Mouse (Mus musculus) intestine, postnatal 0 days (tissue): Measurements from ENCODE around the gene Tssk6. TPM values are rescaled to one million over a fixed set of nuclear protein-coding genes. Genes with fewer than 3 reads are reported as not detected.

Experiments used
- ATAC-seq: fragments of 200-750 bp; cut with Nextera tagmentation; 2 replicates; pipeline ENCODE4 v1.8.0; 2017; ENCODE audit warnings: mild to moderate bottlenecking, moderate TSS enrichment, moderate library complexity
- H3K27ac ChIP-seq: fragments of 300-500 bp; sonication (generic); 2 replicates; pipeline ENCODE4 v1.5.1; 2014; ENCODE audit warnings: mild to moderate bottlenecking, low read depth, low read length, moderate library complexity
- H3K27me3 ChIP-seq: fragments of 300-500 bp; sonication (generic); replicated peaks from 2 replicates; pipeline ENCODE4 v1.6.1; 2014; ENCODE audit warnings: low read length, mixed read lengths; ENCODE audit not compliant: control insufficient read depth, insufficient read depth
- H3K36me3 ChIP-seq: fragments of 300-500 bp; sonication (generic); 2 replicates; pipeline ENCODE4 v1.6.1; 2014; ENCODE audit warnings: mild to moderate bottlenecking, moderate library complexity; ENCODE audit not compliant: control insufficient read depth, insufficient read depth
- H3K4me1 ChIP-seq: fragments of 300-500 bp; sonication (generic); replicated peaks from 2 replicates; pipeline ENCODE4 v1.6.1; 2014; ENCODE audit warnings: antibody characterized with exemption, low read length, mixed read lengths; ENCODE audit not compliant: control insufficient read depth, insufficient read depth
- H3K4me2 ChIP-seq: fragments of 300-500 bp; sonication (generic); replicated peaks from 2 replicates; pipeline ENCODE4 v1.6.1; 2014; ENCODE audit warnings: low read depth, mild to moderate bottlenecking, moderate library complexity
- H3K4me3 ChIP-seq: fragments of 300-500 bp; sonication (generic); 2 replicates; pipeline ENCODE4 v1.5.1; 2014; ENCODE audit warnings: low read depth, low read length
- H3K9ac ChIP-seq: fragments of 300-500 bp; sonication (generic); 2 replicates; pipeline ENCODE4 v1.6.1; 2014; ENCODE audit warnings: mild to moderate bottlenecking, low read depth, low read length
- H3K9me3 ChIP-seq: fragments of 300-500 bp; sonication (generic); 2 replicates; pipeline ENCODE4 v1.6.1; 2016; ENCODE audit warnings: mixed run types; ENCODE audit not compliant: control insufficient read depth
- CTCF ChIP-seq: sonication (generic); IDR thresholded peaks from 2 replicates; pipeline ENCODE4 v1.5.1; 2016; ENCODE audit warnings: low read depth, mild to moderate bottlenecking, control low read depth, antibody characterized with exemption, moderate library complexity
- WGBS: fragments of 180-500 bp; shearing (Covaris S2); extraction: QIAGEN DNeasy Blood & Tissue Kit; methylation state at CpG from one replicate; pipeline ENCODE4 v1.1.7; 2014; 5-methylcytosine and 5-hydroxymethylcytosine counted together
- polyA plus RNA-seq: library from polyadenylated mRNA; unstranded; fragments of >200 nt; fragmentation: Nextera tagmentation; extraction: Ambion mirVana; gene quantifications from 2 replicates; pipeline ENCODE4 v1.2.1, GENCODE M21; 2015

Gene Tssk6
- polyA plus RNA-seq, 1 experiment from 2014 or later, result 2.3 TPM

GRCm38 (mm10) chr8:69899876-69900275 is 2.1 kb upstream of the Tssk6 start:
- TF ChIP-seq CTCF, result no peak
- Histone ChIP-seq H3K4me1 (peaks cover 5% of the 10 kb centered on the region; the same call in 1 of the 2 replicates), H3K9me3 (no peaks in the 10 kb centered on the region), H3K4me2 (peak overlapping the region; percentile 82; the same call in 1 of the 2 replicates), H3K36me3 (peaks cover 7% of the 10 kb centered on the region; the same call in 1 of the 2 replicates), H3K27ac (no peak overlapping the region), H3K4me3 (no peak overlapping the region), H3K27me3 (no peaks in the 10 kb centered on the region), H3K9ac (no peak overlapping the region)
- 90% methylated on average over 2 of the region's 2 CpGs for WGBS
- ATAC-seq, result no peak

DNA sequence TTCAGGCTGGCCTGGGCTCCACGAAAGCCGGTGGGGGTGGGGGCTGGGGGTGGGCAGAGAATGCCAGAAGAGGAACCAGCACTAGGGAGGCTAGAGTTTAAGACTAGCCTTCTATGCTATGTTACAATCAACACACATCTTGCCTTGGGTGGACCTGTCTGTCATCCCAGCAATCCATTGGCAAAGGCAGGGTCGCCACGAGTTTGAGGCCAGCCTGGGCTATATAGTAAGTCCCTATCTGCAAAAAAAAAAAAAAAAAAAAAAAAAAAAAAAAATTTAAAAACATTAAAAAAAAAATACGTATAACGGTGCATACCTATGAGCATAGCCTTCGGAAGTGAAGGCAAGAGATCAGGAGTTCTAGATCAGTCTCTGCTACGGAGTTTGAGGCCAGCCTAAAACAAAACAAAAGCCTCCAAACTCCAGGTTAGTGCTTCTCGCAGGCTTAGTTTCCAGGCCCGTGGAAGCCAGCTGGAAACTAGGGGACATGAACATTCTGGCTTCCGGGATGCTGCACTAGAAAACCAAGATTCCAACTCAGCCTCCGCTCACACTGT is 1.0 kb upstream of the Tssk6 start:
- no peak for TF ChIP-seq CTCF
- peak; percentile 18; the same call in 1 of the 2 replicates for ATAC-seq
- 18% methylated on average over 12 of the region's 12 CpGs for WGBS
- Histone ChIP-seq H3K9me3 (no peaks in the 10 kb centered on the region), H3K9ac (peak overlapping the region; percentile 67), H3K4me2 (peak overlapping the region; percentile 82), H3K4me3 (peak overlapping the region; percentile 75), H3K36me3 (peaks cover 5% of the 10 kb centered on the region; the same call in 1 of the 2 replicates), H3K4me1 (peaks cover 5% of the 10 kb centered on the region; the same call in 1 of the 2 replicates), H3K27me3 (no peaks in the 10 kb centered on the region), H3K27ac (peak overlapping the region; percentile 79)

- peak overlapping the region; percentile 82 for H3K4me2 ChIP-seq
- no peaks in the 10 kb centered on the region for H3K27me3 ChIP-seq
- H3K4me1 ChIP-seq, result peaks cover 5% of the 10 kb centered on the region; the same call in 1 of the 2 replicates
- WGBS, result 1% methylated on average over 41 of the region's 41 CpGs
- H3K4me3 ChIP-seq, result peak overlapping the region; percentile 75
- peak; percentile 68 for ATAC-seq
- H3K9ac ChIP-seq, result peak overlapping the region; percentile 67
- peak; percentile 79 for TF ChIP-seq CTCF
- H3K9me3 ChIP-seq, result no peaks in the 10 kb centered on the region
- peaks cover 5% of the 10 kb centered on the region; the same call in 1 of the 2 replicates for H3K36me3 ChIP-seq
- H3K27ac ChIP-seq, result peak overlapping the region; percentile 79
Observed at GRCm38 (mm10) chr8:69901484-69902162, 361 bp upstream of the Tssk6 start.

DNA sequence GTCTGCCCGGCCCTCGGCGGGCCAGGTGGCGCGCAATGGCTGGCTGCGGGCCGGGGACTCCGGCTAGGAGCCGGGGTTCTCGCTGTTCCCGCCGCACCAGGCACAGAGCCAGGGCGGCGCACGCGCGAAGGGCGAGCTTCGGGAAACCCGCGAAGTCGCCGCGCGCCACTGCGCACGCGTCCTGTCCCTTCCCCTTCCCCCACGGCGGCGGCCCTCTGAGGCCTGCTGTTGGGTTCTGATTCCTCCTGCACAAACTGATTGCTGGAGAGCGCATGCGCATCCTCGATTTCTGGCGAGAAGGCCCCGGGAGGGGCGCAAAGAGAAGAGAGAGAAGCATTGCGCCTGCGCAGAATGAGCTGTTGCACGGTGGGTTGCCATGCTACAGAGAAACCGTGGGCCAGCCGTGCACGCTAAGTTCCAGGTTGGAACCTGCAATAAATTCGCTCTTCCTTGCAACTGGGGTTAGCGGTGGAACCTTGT is 1.1 kb downstream of the Tssk6 start:
- WGBS, result under 1% methylated on average over 45 of the region's 45 CpGs
- peak overlapping the region; percentile 82 for H3K4me2 ChIP-seq
- H3K4me1 ChIP-seq, result peaks cover 3% of the 10 kb centered on the region; the same call in 1 of the 2 replicates
- peaks cover 13% of the 10 kb centered on the region for H3K36me3 ChIP-seq
- no peaks in the 10 kb centered on the region for H3K9me3 ChIP-seq
- no peak for TF ChIP-seq CTCF
- no peaks in the 10 kb centered on the region for H3K27me3 ChIP-seq
- ATAC-seq, result peak; percentile 82
- H3K9ac ChIP-seq, result peak overlapping the region; percentile 51
- peak overlapping the region; percentile 79 for H3K27ac ChIP-seq
- H3K4me3 ChIP-seq, result peak overlapping the region; percentile 75

DNA sequence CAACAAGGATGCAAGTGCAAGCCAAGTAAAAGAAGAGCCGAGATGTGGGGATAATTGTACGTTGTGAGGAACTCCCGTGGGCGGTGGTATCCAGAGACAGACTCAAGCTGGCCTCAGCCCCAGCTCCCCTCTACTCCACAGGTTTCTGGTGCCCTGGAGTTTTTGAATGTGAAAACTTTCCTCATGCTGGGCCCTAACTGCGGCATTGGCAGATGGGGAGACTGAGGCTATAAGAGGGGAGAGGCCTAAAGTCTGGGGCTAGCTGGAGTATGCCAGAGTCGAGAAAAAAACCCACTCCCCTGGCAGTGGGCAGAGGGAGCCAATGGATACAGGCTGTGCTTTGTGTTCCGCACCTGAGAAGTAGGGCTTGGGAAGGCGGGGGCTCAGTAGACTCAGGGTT is 2.1 kb downstream of the Tssk6 start:
- WGBS, result 81% methylated on average over 8 of the region's 8 CpGs
- Histone ChIP-seq H3K36me3 (peaks cover 17% of the 10 kb centered on the region), H3K27ac (no peak overlapping the region), H3K4me3 (no peak overlapping the region), H3K9ac (no peak overlapping the region), H3K4me1 (0 out of 2 replicates have a peak, but pooled peaks cover 3% of the 10 kb centered on the region), H3K9me3 (no peaks in the 10 kb centered on the region), H3K4me2 (0 out of 2 replicates have a peak overlapping the region, but pooled peaks have one; percentile 82), H3K27me3 (no peaks in the 10 kb centered on the region)
- no peak for TF ChIP-seq CTCF
- no peak for ATAC-seq

DNA sequence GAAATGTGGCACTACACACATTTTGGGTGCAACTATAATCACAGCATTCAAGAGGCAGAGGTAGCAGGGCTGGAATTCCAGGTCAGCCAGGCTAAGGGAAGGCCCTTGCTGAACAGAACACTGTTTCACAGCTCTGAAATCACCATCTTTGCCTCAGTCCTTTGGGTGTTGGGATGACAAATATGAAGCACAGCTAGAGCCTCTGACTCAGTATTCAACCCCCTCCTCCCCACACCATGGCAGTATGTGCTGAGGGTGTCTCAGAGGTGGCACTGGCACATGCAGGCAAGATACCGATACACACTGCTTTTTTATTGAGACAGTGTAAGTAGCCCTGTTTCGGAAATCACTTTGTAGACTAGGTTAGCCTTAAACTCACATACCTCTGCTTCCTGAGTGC is 4.3 kb downstream of the Tssk6 start:
- no peak for ATAC-seq
- no peak overlapping the region for H3K4me3 ChIP-seq
- no peaks in the 10 kb centered on the region for H3K27me3 ChIP-seq
- 82% methylated on average over 2 of the region's 2 CpGs for WGBS
- H3K4me1 ChIP-seq, result no peaks in the 10 kb centered on the region
- H3K27ac ChIP-seq, result no peak overlapping the region
- H3K4me2 ChIP-seq, result no peak overlapping the region
- H3K36me3 ChIP-seq, result peaks cover 39% of the 10 kb centered on the region
- no peak overlapping the region for H3K9ac ChIP-seq
- H3K9me3 ChIP-seq, result no peaks in the 10 kb centered on the region
- no peak for TF ChIP-seq CTCF
